Mouse (Mus musculus): ENCODE measurements around the gene Ksr2. TPM values are rescaled to one million over a fixed set of nuclear protein-coding genes. Genes with fewer than 3 reads are reported as not detected.

Ksr2 gene
- 0.02 TPM in 2 replicates for polyA plus RNA-seq (2012; rRNA removed)

DNA sequence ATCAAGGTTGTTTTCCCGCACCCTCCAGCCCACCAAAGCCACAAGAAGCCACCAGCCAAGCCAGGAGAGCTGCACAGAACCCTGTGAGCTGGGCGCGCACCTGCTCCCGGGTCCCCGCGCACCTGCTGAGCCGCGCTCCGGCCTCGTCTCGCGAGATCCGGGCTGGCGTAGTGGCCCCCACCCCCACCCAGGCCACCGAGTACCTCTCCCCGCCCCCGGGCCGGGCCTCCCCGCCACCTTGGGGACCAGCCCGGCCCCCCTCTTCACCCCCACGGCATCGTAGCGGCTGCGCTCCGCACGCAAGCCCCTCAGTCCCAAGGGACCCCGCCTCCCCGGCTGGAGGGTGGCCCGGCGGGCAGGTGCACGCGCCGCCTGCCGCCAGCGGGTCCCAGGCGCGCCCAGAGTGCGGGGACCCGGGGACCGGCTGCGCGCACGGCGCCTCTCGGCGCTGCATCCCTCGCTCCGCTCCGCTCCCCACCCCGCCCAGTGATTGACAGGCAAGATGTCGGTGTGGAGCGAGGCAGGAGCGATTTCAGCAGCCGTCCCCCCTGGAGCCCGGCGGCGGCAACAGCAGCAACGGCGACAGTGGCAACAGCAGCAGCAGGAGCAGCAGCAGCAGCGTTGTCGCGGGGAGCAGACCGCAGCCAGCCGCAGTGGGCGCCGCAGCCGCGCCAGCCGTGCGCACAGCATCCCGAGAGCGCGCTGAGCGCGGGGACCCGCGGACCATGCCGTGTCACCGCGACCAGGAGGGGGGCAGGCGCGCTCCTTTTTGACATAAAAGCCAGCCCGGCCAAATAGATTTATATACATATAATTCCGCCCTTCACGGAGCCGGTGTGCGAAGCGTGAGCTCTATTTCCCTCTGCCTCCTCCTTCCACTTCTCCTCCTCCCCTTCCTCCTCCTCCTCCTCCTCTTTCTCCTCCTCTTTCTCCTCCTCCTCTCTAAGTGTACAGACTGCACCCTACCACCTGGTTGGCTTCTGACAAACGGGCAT lies at the start of gene Ksr2:
Gene Ksr2 (plus strand): TSS at position 494 of the 995 bp plus-strand sequence.

DNA sequence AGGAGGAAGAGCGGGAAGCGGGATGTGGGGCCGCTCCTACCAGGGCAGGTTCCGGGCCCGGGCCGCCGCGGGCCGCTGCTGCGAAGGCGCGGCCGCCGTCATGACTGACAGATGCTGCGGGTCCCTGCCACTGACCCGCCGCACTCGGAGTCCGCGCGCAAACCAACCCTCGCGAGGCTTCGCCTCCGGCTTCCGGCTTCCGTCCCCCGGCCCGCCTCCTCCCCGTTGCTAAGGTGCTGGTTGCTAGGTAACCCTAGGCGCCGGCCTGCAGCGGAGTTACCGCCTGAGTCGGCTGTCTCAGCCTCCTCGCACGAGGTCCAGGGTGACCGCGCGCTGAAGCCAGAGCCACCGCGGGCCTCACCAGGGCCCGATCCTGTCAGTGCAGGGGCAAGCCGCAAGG lies 24.9 kb upstream of the Ksr2 start, which contains the start of gene Rfc5:
Gene Rfc5 (minus strand): TSS at position 171 of the 400 bp plus-strand sequence.

GRCm38 (mm10) chr5:117780681-117781080 lies 366.9 kb downstream of the Ksr2 start, which contains the start of gene Nos1:
Gene Nos1 (plus strand): TSS chr5:117781032.

Other genes starting within 250 kb of the Ksr2 start
- gene Pebp1, start 126.4 kb upstream of the Ksr2 start, polyA plus RNA-seq (2012; rRNA removed), result 142 and 163 TPM in 2 replicates
- gene Vsig10, start 94.9 kb upstream of the Ksr2 start, polyA plus RNA-seq (2012; rRNA removed), result 0.92 and 1.2 TPM in 2 replicates
- 12.0 and 14.8 TPM in 2 replicates for gene Wsb2, start 56.7 kb upstream of the Ksr2 start, polyA plus RNA-seq (2012; rRNA removed)
- gene Rfc5, start 25.0 kb upstream of the Ksr2 start, polyA plus RNA-seq (2012; rRNA removed), result 22.4 and 26.6 TPM in 2 replicates